Mouse (Mus musculus): ENCODE data around the gene Frmd8.
A peak's percentile ranks its signal among the peaks of the same experiment; 100 is the strongest.

Frmd8 gene

DNA sequence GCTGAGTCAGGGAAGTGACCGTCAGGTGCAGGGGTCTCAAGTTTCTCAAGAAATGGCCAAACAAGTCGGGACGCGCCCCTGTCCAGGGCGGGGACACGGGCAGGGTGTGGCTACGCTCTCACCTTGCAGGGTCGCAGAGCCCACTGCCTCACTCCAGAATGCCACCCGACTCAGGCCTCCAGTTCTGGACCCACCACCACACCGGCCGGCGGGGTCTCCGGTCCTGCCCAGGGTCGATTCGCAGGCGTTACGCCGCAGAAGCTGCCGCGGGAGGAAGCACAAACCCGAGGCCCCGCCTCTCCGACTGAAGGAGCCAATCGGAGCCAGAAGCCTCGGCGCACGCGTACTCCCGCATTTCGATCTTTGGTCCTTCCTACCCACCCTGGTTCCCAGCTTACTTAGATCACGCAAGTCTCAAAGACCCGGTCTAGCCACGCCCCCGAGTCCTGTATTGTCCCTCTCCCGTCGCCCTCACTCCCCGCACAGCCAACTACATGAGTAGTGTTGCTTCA lies at the start of gene Frmd8:
TSS of gene Frmd8 (minus strand) at position 306 of the 512 bp plus-strand sequence.
- DNase-seq (ENCODE audit: low spot score in 2 of 2): peak; percentile 87

DNA sequence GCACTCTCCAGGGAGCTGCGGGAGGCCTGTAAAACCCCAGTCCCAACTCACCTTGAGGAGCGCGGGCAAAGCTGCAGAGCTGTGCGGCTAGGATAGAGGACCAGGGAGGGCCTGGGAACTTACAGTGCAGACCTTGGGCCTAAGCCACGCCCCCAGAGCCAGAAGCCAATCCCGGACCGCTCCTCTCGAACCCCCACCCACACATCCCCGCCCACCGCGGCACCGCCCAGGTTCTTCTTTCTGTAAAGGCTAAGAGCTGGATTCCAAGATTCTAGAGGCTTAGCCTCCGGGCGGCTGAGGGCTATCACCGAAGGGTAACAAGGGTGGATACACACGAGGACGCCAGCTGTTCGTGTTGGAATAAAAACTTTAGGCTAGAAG lies 49.6 kb upstream of the Frmd8 start, which contains the start of gene Cdc42ep2:
TSS of gene Cdc42ep2 (minus strand) at position 104 of the 381 bp plus-strand sequence.
- DNase-seq (ENCODE audit: low spot score in 2 of 2): peak; percentile 80 to 85

DNA sequence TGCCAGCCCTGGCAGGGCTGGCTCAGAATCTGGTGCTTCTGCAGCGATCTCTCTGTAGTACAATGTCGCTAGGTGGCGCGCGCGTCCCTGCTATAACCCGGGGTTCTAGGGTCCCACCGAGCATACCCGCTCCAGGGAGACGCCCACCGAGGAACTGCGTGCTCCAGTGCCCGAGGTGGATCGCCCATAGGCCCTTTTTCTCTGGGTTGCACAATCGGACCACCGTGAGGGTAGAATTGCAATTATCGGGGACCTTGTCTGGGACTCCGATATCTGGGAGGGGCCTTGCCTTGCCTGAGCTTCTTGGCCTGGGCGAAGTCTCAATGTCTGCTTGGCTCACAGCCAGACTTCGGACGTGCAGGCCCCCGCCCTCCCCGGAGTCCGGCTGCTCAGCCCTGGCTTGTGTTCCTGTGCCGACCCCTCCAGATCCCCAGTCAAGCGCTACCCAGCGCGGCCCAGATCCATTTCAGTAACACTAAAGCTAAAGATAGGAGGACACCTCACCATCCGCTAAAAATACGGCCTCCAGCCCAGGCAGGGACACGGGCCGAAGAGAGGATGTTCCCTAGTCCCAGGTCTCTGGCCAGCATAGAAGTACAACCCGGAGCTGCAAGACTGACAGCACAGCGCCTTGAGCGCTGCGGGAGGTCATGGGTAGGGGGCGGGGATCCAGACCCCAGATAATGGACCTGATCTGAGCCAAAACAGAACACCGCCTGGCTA lies 49.1 kb upstream of the Frmd8 start:
- DNase-seq (ENCODE audit: low spot score in 2 of 2): peak; percentile 86 to 92

GRCm38 (mm10) chr19:5922963-5923362 lies 47.9 kb upstream of the Frmd8 start:
- no peak for DNase-seq (ENCODE audit: low spot score in 2 of 2)

DNA sequence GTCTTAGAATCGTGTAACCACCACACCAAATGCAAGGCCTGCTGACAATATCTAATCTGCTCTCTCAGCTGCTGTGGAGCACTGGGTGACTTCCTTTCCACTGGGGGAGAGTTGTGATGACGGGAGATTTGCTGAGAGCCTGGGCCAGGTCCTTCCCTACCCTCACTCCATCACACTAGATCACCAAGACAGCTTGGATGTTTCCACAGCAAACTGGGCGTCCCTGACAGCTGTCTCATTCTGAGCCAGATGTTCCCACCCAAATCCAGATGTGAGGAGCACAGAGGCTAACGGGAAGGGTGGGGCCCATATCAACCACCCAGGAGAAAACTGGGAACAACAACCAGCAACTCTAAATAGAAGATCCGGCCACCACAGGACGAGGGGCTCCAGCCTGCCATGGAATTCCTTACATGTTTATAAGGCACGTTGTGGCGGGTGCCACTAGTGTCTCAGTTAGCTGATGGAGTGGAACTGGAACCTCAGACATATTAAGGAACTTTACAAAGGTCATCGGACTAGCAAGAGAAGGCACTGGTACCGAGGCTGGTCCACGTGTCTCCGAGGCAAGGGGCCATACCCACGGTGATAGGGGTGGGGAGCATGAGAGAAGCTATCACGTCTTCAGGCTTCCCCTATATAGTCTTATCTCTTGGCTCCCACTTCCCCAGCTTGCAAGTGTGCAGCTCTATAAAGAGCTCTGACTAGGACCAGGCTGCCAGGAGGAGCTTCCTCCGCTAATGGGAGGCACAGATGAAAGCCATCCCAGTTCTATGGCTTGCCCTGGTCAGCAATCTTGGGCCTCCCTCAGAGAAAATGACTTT lies 47.3 kb upstream of the Frmd8 start:
- no peak for DNase-seq (ENCODE audit: low spot score in 2 of 2)

- no peak for DNase-seq (ENCODE audit: low spot score in 2 of 2)
Measured at GRCm38 (mm10) chr19:5921715-5922114, 46.6 kb upstream of the Frmd8 start.

DNA sequence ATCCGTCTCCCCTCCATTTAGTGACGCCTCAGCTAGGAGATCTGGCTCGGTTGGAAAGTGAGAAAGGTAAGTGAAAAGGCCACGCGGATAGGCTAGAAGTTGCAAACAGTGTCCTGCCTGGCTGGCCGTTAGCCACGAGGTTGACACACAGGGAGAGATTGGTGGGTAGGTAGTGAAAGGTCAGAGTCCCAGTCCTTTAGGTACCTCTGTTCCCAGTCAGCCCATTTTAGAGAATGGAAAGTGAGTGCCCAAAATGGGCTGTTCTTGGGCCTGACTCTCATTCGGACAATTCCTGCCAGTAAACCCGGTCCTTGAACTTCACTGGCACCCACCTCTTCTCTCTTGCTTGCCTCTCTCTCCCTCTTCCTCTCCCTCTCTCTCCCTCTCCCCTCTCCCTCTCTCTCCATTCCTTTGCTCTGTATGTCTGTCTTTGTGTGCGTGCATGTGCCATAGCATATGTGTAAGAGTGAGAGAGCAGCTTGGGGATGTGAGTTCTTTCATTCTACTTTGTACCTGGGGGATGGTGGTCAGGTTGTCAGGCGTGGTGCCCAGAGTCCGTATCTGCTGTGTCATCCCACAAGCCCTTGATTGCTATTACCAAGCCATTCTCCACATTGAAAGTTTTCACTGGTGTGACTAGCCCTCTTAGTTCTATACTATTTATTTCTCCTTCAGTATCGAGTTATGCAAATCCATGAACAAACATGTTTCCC lies 38.1 kb upstream of the Frmd8 start, which contains the start of gene Dpf2:
TSS of gene Dpf2 (minus strand) at position 4 of the 713 bp plus-strand sequence.
- DNase-seq (ENCODE audit: low spot score in 2 of 2): no peak

DNA sequence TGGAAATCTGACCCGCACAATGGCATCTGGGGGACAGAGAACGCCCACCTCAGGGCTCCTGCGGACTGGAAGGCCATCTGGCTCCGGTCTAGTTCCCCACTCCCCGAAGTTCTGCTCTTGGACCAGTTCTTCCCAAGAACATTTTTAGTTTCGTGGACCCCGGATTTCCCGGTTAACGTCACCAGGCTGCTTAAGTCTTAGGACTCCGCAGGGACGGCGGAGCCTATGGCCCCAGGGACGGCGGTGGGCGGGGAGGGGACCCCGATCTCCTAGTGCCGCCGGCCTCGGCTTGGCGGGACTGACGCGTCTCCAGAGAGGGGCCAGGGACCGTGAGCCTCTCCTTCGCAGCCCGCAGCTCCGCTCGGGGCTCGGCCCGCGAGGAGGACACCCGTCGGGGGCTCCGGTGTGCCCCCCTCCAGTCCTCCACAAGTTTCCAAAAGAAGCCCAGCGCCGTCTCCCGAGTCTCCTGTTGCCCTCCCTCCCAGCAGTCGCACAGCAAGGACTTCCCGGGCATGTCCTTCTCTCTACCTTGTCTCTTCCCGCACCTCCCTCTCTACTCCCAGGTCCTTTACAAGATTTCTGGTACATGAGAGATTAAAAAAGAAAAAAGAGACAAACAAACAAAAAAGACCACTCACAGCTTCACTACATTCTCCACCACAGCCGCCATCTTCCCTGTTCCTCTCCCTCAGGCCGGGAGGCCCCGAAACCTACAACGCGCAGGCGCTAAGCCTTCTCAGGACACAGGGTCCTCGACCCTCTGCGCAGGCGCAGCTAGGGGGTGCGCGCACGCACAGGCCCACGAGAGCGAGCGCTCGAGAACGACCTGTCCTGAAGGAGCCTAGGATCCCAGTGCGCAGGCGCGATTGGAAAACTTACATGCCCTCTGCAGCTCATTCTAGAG lies 37.3 kb upstream of the Frmd8 start:
- DNase-seq (ENCODE audit: low spot score in 2 of 2): peak; percentile 98 to 99

GRCm38 (mm10) chr19:5911430-5912102 lies 36.5 kb upstream of the Frmd8 start:
- DNase-seq (ENCODE audit: low spot score in 2 of 2): no peak

GRCm38 (mm10) chr19:5910221-5910620 lies 35.1 kb upstream of the Frmd8 start:
- DNase-seq (ENCODE audit: low spot score in 2 of 2): no peak

GRCm38 (mm10) chr19:5907275-5907674 lies 32.2 kb upstream of the Frmd8 start:
- DNase-seq (ENCODE audit: low spot score in 2 of 2): no peak

DNA sequence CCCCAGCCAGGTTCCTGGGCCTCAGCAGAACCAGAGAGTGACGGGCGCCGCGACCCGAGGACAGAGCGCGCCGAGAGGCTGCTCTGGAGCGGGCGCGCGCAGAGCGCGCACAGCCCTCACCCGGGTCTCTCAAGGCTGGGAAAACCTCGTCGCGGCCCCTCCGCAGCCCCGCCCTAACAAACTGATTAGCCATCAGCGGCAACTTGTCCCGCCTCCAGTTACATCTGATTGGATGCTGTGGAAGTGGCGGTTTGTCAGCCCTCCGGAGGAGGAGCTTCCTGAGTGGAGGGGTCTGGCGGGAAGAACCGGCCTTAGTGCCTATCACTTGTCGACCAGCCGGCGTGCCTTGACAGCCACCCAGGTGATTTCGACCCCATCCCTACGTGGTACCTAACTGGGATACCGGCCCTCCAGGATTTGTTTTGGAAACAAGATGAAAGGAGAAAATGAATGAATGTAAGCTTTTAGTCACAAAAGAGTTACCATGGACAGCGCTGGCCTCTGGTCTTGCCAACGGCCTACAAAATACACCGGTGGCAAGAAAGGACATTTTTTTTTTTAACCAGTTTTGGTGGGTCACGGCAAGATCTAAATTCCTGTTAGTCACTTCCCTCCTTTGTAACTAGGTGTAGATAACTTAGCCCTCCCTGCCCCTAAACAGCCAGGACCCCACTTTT lies 19.1 kb upstream of the Frmd8 start, which contains the start of gene Tigd3:
TSS of gene Tigd3 (minus strand) at position 148 of the 677 bp plus-strand sequence.
- peak; percentile 92 to 93 for DNase-seq (ENCODE audit: low spot score in 2 of 2)

DNA sequence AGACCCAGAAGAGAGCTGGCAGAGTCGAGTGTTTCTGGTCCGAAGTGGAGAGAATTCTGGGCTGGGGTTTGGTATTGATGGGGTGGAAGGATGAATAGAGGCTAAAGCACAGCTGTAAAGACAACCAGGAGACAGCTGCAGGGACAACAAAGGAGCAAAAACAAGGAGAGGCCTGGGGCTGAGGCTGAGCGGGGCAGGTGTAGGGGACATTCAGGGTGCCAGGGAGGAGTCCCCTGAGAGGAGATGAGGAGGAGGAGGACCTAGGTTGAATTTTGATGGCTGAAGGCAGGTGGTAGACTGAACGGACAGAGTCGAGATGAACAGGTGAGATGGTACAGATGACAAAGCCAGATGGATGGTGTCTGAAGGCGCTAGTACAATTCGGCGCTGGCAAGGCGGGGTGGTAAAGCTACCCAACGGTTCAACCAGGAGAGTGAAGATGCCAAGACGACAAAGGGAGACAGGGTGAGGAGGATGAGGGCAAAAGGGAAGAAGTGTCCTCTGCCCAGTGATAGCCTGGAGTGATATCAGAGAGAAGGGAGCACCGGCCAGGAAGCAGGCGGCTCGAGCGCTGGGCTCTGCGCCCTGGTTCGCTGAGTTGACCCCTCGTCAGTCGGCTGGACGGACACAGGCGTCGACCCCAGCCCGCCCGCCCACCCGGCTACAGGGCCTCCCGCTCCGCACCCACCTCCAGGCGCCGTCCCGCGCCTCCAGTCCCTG lies 18.4 kb upstream of the Frmd8 start:
- no peak for DNase-seq (ENCODE audit: low spot score in 2 of 2)

GRCm38 (mm10) chr19:5892735-5893134 lies 17.7 kb upstream of the Frmd8 start:
- DNase-seq (ENCODE audit: low spot score in 2 of 2): no peak

GRCm38 (mm10) chr19:5892262-5892661 lies 17.2 kb upstream of the Frmd8 start:
- DNase-seq (ENCODE audit: low spot score in 2 of 2): no peak

GRCm38 (mm10) chr19:5891521-5892258 lies 16.6 kb upstream of the Frmd8 start:
- no peak for DNase-seq (ENCODE audit: low spot score in 2 of 2)

GRCm38 (mm10) chr19:5889211-5889610 lies 14.1 kb upstream of the Frmd8 start:
- DNase-seq (ENCODE audit: low spot score in 2 of 2): no peak

DNA sequence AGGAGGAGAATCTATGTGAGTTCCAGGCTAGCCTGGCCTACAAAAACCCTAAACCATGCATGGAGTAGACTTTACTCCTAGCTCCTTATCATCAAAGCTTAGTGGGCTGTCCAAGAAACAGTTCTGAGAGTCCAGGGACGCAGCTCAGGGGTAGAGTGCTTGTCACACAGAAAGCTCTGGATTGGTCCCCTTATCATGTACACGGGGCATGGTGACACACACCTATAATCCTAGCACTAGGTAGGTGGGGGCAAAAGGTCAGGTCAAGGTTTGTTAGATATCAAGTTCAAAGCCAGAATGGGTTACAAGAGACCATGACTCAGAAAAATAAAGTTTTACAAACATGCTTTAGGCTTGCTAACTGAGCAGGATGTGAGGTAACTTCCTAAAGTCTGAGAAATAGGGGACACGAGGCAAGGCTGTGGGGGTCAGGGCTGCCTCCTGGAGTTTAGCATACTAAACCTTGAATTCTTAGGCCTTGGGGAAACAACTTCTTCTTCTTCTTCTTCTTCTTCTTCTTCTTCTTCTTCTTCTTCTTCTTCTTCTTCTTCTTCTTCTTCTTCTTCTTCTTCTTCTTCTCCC lies 12.3 kb upstream of the Frmd8 start:
- no peak for DNase-seq (ENCODE audit: low spot score in 2 of 2)

All from frontal cortex, postnatal 25 days (tissue).